Mouse (Mus musculus) kidney, adult 9 months (tissue): Measurements from ENCODE around the gene Lcmt1.

Source experiments
- DNase-seq: peaks from one replicate; pipeline ENCODE4 v3.0.0; 2022

The Lcmt1 gene

DNA sequence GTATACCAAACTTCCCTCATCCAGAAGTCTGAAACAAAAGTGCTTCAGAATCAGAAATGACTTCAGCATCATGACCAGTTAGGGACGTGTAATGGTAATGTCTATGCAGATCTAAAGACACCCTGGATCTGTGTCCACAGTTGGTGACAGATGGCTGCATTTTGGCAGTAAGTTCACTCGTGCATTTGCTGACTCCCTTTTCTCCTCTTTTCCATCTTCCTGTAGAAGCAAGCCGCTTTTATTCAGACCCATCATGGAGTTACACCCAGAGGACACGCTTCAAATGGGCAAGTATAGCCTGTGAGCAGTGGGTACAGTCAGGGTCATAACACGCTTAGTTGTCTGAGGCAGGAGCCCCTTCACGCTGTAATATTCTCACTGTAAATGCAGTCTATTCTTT is 34.6 kb downstream of the Lcmt1 start:
- no peak for DNase-seq

- DNase-seq, result no peak
Measured at GRCm38 (mm10) chr7:123405619-123406018, 36.0 kb downstream of the Lcmt1 start.

- no peak for DNase-seq
Measured at GRCm38 (mm10) chr7:123406988-123407387, 37.4 kb downstream of the Lcmt1 start.

- DNase-seq, result no peak
Measured at GRCm38 (mm10) chr7:123410502-123410901, 40.9 kb downstream of the Lcmt1 start.

DNA sequence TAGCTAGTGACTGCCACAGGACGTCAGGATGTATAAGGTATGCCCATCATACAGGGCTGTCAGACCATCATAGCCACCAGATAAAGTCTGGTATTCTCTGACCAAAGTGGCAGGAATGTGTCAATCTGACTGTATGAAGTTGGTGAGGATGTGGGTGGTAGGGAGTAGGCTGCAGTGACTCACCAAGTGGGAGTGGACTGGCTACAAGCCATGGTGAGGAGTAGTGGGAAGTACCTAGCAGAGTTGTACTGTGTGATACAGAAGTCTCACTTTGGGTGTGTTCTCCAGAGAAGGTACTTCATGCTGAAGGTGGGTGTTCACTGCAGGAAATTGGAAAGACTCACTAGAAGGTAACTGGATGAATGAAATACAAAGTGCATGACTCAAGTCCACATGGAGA is 41.5 kb downstream of the Lcmt1 start:
- DNase-seq, result no peak

GRCm38 (mm10) chr7:123412143-123412542 is 42.6 kb downstream of the Lcmt1 start:
- no peak for DNase-seq

- DNase-seq, result no peak
Measured at GRCm38 (mm10) chr7:123416803-123417202, 47.2 kb downstream of the Lcmt1 start.

DNA sequence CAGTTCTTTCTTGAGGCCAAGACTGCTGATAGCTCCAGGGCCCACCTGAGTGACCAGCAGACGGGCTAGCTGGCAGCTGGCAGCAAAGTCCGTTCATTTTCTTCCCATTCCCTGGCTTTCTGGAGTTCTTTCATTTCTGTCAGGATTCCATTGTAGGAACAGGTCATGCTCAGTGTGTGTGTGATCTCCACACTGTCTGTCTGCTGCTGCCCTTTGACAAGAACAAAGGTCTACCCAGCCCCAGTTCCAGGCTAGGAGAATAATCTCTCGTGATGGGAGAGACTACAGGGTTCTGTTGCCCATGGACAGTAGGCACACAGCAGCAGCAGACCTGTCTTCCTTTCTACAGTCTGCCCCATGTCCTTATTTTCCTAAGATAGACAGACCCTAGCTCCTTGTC is 48.1 kb downstream of the Lcmt1 start:
- peak; percentile 75 for DNase-seq

GRCm38 (mm10) chr7:123419984-123420383 is 50.4 kb downstream of the Lcmt1 start:
- DNase-seq, result peak; percentile 86

- DNase-seq, result no peak
Measured at GRCm38 (mm10) chr7:123421958-123422357, 52.4 kb downstream of the Lcmt1 start.

DNA sequence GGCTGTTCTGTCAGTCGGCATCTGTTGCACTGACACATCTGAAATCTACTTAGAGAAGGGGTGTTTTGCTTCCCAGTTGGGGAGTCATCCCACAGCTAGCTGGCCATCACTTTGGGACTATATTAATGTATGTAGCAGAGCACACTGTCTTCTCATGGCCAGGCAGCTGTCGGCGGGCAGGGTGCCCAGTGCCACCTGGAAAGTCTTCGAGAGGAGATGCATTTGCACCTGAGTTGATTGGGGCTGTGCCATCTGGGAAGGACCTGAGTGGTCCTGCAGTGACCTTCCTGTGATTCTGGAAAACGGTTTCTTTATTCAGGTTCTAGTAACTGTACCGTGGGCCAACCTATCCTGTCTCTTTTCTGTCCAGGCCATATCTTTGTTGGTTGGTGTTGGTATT is 54.7 kb downstream of the Lcmt1 start:
- no peak for DNase-seq

GRCm38 (mm10) chr7:123425134-123425757 is 55.7 kb downstream of the Lcmt1 start:
- peak; percentile 73 for DNase-seq

DNA sequence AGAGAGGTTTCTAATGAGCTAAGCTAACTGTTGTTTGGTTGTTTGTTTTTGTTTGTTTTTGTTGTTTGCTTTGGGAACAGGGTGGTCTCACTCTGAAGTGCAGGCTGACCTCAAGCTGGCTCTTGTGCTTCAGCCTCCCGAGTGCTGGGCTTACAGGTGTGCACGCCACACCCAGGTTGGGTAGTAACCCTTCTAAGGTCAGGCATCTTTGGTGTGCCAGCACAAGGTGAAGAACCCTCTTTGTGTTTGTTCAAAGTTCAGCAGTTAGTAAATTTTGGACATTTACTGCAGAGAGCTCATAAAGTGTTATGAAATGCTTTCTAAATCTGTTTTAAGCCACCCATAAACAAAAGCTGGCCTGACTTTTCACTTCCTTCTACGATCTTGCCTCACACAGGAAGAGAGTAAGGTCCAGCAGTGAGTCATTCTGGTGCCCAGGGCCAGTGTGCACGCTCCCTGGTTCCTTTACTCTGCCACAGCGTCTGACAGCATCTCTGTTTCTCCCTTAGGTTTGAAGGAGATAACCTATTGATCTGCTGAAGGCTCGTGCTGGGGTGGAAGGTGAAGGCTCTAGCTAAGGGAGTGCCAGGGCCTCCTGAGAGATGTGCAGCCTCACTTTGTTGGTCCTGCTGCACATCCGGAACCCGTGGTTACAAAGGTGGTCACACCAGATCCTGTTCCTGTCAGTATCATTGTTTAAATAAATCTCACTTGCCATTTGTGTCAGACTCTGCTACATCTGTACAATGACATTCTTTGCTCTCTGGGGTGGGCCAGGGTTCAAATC is 60.2 kb downstream of the Lcmt1 start:
- DNase-seq, result no peak

GRCm38 (mm10) chr7:123430411-123430705 is 60.8 kb downstream of the Lcmt1 start:
- no peak for DNase-seq

GRCm38 (mm10) chr7:123431206-123431605 is 61.6 kb downstream of the Lcmt1 start:
- no peak for DNase-seq

GRCm38 (mm10) chr7:123442079-123442478 is 72.5 kb downstream of the Lcmt1 start:
- no peak for DNase-seq

DNA sequence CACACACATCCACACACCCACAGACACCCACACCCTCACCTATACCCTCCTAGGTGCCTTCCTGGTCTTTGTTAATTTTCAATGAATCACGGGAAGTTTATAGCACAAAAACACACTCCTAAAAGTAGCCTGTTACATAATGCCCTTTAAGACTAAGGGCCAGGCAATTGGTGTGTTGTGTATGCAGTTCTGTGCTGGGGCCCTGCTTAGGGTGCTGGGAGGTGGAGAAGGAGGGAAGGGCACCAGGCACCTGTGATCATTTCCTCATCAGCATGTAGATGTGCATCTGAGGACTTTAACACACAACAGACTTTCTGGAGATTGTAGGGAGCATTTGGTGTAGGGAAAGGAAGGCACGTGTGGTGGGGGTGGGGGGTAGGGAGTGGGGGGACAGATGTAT is 79.2 kb downstream of the Lcmt1 start:
- no peak for DNase-seq

DNA sequence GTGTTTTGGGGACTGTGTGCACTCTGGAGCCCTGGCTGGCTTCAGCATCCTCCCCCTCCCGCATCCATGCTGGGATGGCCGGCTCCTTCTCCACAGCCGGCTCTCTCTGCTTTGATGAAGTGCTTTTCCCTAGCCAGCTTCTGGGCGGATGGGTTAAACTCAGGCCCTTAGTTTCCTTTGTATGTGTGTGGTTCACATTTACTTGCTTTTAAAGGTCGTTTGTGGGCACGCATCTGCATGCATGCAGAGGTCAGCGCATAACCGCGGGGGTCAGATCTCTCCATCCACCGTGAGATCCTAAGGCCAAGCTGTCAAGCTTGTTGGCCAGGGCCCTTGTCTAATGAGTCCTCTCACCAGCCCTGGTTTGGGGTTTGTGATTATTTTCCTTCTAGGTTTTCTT is 80.1 kb downstream of the Lcmt1 start:
- no peak for DNase-seq

GRCm38 (mm10) chr7:123450515-123450914 is 80.9 kb downstream of the Lcmt1 start:
- DNase-seq, result no peak

DNA sequence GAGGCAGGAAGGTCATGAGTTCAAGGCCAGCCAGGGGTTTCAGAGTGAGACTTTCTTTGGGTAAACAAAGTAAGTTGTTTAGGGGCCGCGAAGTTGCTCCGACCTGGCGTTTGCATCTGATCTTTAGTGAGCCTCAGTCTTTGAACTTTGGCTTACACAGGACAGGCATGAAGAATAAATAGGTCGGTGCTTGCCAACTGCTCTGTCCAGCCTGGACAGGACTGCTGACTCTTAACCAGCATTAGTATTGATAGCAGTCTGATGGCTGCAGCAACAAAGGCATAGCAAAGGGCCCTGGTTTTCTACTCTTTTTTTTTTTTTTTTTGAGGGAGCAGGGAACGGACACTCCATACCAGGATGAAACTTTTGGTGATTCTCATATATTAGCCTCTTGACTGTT is 83.0 kb downstream of the Lcmt1 start:
- DNase-seq, result peak; percentile 59

GRCm38 (mm10) chr7:123453066-123453465 is 83.5 kb downstream of the Lcmt1 start:
- no peak for DNase-seq

GRCm38 (mm10) chr7:123455088-123455487 is 85.5 kb downstream of the Lcmt1 start:
- DNase-seq, result no peak

DNA sequence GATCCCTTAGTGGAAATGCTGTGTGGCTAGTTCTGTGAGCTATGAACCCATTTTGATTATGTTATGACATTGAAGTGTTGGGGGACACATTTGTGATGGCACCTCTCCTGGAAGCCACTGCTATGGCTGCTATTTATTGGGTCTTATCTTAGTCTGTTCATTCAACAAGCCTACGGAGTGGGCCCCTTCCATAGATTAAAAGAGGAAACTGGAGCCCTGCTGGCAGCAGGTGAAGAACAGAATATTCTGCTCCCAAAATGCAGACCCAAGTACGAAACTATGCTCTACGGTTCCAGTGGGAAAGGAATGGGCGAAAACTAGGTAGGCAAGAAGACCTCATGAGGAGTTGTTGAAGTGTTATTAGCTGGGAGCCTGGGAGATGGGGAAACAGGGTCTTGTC is 88.7 kb downstream of the Lcmt1 start:
- DNase-seq, result no peak

GRCm38 (mm10) chr7:123459247-123459646 is 89.7 kb downstream of the Lcmt1 start:
- DNase-seq, result no peak

GRCm38 (mm10) chr7:123461316-123461715 is 91.7 kb downstream of the Lcmt1 start:
- no peak for DNase-seq
